Mouse (Mus musculus): ENCODE data around the gene Apon.
A peak's percentile ranks its signal among the peaks of the same experiment; 100 is the strongest.
"Not testable (repeated sequence)": the region's sequence is repeated elsewhere in the genome, so short reads cannot be mapped to it uniquely, and the experiment has no call there.

The Apon gene

GRCm38 (mm10) chr10:128232420-128232985 lies 21.4 kb upstream of the Apon start:
- peak in 1 of 2 experiments; percentile 31 for DNase-seq (ENCODE audit: low spot score in 2 of 2)

DNA sequence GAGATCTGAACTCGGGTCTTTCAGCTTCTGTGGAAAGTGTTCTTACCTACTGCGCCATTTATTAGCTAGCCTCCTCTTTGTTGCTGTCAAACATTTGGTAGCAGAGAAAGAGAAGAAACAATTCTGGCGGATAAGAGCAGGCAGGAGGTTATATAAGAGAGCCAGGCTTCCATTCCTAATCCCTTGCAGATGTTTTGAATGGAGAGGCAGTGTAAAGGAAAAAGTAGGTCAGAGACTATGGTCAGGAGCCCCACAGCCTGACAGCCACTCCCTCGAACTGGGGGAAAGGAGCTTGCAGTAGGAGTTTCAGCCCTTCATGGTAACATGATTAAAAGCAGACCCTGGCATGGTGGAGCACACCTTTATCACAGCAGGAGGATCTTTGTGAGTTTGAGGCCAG lies 17.6 kb upstream of the Apon start:
- DNase-seq (ENCODE audit: low spot score in 2 of 2), result no peak

DNA sequence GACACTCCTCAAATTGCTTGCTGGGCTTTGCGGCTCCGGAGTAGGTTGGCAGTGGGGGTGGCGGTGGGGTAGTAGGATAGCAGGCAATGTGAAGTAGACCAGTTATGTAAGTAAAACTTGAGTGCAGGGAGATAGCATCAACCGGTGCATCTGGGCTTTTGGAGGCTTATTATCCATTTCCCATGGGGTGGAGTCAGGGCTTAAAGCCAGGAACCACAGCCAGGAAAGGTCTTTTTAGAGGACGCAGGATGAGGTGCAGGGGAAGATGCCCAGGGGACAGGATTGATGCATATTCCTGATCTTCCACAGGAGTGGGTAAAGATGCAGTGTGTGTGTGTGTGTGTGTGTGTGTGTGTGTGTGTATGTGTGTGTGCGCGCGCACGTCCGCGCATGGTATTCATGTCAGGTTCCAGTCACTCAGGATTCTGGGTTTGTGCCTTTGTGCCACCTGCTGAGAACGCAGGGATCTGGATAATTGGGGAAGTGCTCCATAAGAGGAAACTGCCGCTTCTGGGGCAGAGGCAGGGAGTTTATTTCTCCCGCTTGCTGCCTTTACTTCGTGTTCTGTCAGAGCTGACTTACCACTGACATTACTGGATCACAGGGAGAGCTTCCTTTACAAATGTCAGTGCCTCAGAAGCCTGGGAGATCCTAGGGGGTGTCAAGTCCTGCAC lies 16.0 kb upstream of the Apon start:
- no peak for DNase-seq (ENCODE audit: low spot score in 2 of 2)

DNA sequence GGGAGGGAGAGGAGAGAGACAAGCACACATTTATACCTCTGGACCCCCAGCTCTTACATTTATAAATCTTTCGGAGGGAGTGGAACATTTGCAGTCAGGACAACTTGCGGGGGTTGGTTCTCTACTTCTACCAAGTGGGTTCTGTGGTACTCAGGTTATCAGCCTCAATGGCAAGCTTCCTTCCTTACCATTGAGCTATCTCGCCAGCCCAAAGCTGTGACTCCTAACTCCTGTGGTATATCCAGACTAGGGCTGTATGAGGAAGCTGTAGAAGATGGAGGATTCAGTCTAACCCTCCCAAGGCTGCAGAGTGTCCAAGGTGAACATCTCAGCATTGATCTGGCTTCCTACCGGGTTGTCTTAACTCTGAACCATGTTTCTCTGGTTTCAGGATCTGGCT lies 14.8 kb upstream of the Apon start:
- no peak for DNase-seq (ENCODE audit: low spot score in 2 of 2)

GRCm38 (mm10) chr10:128240131-128240530 lies 13.8 kb upstream of the Apon start:
- no peak for DNase-seq (ENCODE audit: low spot score in 2 of 2)

DNA sequence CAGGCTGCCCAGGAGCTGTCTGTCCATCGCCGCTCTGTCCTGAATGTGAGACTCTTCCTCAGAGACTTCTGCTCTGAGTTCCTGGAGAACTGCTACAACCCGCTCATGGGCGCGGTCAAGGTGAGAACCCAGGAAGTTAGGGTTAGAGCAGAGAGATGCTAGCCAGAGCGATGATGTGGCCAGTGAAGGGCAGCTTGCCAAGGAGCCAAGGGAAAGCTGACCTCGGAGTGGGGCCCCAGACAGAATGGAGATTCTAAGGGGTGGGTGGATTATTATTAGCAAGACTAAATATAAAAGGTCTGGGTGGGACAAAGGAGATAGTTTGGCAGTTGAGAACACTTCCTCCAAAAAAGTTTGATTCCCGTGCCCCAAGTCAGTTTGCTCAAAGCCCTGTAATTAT lies 10.6 kb upstream of the Apon start:
- DNase-seq (ENCODE audit: low spot score in 2 of 2), result no peak

DNA sequence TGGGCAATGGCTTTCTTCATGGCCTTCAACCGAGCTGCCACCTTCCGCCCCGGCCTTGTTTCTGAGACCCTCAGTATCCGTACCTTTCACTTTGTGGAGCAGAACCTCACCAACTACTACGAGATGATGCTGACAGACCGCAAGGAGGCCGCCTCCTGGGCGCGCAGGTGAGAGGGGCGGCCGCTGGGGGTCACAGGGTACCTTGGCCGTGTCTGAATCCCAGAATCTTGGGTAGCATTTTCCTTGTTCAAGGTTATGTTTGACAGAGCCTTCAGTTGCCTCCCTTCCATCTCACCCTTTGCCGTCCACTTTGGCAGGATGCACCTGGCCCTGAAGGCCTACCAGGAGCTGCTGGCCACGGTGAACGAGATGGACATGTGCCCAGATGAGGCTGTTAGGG lies 9.8 kb upstream of the Apon start:
- no peak for DNase-seq (ENCODE audit: low spot score in 2 of 2)

- DNase-seq (ENCODE audit: low spot score in 2 of 2), result no peak
Observed at GRCm38 (mm10) chr10:128247020-128247732, 6.7 kb upstream of the Apon start.

GRCm38 (mm10) chr10:128250565-128250964 lies 3.3 kb upstream of the Apon start:
- DNase-seq (ENCODE audit: low spot score in 2 of 2), result no peak

GRCm38 (mm10) chr10:128255925-128256324 lies 2.0 kb downstream of the Apon start:
- DNase-seq (ENCODE audit: low spot score in 2 of 2), result no peak

- no peak for DNase-seq (ENCODE audit: low spot score in 2 of 2)
Observed at GRCm38 (mm10) chr10:128256328-128256727, 2.4 kb downstream of the Apon start.

DNA sequence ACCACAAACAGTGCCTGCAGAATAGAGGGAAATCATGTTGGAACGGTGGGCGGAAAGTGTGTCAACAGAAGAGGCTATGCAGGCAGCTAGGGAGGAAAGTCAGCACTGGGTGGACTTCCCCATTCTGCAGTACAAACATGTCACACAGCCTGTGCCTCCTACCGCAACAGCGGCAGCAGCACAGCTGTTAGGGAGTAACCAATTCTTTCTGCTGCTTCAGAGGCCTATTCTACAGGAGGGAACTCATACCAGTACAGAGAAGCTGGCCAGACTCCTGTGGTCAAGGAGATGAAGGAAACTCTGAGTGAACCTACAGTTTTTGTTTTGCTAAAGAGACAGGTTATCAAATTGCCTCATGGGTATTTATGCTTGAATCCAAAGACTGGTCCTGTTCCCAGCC lies 5.1 kb downstream of the Apon start:
- no peak for DNase-seq (ENCODE audit: low spot score in 2 of 2)

DNA sequence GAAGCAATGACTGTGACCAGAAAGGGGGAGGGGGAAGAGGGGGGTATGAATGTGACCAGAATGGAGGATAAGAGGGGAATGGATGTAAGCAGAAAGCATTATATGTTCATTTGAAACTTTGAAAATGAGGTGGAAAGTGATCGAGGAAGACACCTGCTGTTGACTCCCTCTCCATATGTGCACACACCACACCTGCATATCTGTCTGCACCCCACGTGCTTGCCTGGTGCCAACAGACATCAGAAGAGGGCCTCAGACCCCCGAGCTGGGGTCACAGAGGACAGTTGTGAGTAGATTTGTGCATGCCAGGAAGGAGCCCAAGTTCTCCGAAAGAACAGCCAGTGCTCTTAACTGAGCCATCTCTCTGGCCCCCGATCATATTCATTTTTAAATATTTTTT lies 6.0 kb downstream of the Apon start:
- DNase-seq (ENCODE audit: low spot score in 2 of 2), result no peak

DNA sequence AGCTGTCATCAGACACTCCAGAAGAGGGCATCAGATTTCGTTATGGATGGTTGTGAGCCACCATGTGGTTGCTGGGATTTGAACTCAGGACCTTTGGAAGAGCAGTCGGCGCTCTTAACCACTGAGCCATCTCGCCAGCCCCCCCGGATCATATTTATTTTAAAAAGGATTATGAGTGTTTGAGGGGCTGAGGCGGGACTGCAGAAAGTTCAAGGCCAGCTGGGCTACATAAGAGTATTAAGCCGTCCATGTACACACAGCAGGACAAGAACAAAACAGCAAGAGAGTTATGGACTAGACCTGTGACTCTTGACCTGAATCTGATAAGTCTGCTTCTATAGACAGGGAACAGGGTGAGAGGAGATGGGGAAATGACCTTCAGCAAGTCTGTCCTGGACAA lies 6.5 kb downstream of the Apon start:
- DNase-seq (ENCODE audit: low spot score in 2 of 2), result not testable (repeated sequence)

DNA sequence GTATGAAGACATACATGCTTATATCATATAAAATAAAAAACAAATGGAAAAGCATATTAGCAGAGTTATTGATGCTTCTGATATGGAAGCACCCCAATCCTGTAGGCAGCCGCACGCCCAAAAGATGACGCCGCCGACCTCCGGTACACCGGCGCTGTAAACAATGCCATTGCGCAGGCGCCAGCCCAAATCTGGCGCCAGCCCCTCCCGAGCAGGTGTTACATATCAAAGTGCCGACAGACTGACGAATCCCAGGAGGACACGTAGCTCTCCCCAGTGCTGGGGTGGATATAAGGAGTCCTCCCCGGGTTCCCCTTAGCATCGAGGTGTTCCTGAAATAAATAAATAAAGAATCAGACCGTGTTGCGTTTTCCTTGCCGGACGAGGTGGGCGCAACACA lies 8.4 kb downstream of the Apon start:
- DNase-seq (ENCODE audit: low spot score in 2 of 2), result no peak

GRCm38 (mm10) chr10:128263393-128264310 lies 9.8 kb downstream of the Apon start:
- no peak for DNase-seq (ENCODE audit: low spot score in 2 of 2)

- no peak for DNase-seq (ENCODE audit: low spot score in 2 of 2)
Observed at GRCm38 (mm10) chr10:128268371-128268770, 14.5 kb downstream of the Apon start, which contains the start of gene Apof. Gene Apof (plus strand): TSS chr10:128268671.

- no peak for DNase-seq (ENCODE audit: low spot score in 2 of 2)
Observed at GRCm38 (mm10) chr10:128269206-128269910, 15.5 kb downstream of the Apon start.

GRCm38 (mm10) chr10:128270287-128270841 lies 16.5 kb downstream of the Apon start, which contains the start of gene Stat2:
Gene Stat2 (plus strand): TSS chr10:128270559.
- peak; percentile 95 to 96 for DNase-seq (ENCODE audit: low spot score in 2 of 2)

- DNase-seq (ENCODE audit: low spot score in 2 of 2), result no peak
Observed at GRCm38 (mm10) chr10:128270866-128271265, 17.0 kb downstream of the Apon start.

DNA sequence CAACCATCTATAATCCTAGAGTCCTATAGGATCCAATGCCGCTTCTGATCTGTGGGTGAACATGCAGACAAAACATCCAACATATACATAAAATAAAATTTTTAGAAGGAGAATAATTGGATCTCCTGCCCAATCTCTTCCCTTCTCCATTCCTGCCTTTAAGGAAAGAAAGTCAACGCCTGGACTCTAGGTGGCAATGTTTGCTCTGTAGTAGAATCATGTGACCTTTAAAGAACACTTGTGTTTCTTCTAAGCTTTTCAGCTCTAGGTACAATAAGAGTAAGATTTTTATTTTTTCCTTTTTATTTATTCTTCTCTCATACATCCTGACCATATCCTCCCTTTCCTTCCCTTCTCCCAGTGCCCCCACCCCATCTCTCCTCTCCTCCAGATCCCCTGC lies 18.0 kb downstream of the Apon start:
- no peak for DNase-seq (ENCODE audit: low spot score in 2 of 2)

Data from frontal cortex, postnatal 10 days (tissue).